Mouse (Mus musculus) layer of hippocampus, postnatal 10 days (tissue): ENCODE results near the gene Hacd4. TPM values are rescaled to one million over a fixed set of nuclear protein-coding genes. Genes with fewer than 3 reads are reported as not detected.
A peak's percentile ranks its signal among the peaks of the same experiment; 100 is the strongest.

ENCODE experiments used
- DNase-seq, 2 experiments: peaks; one replicate each; pipeline ENCODE4 v3.0.0; 2021; ENCODE audit warnings: low spot score in 2 of 2
- long read RNA-seq: library from polyadenylated mRNA; stranded (forward); transcript quantifications from one replicate; pipeline ENCODE4 v2.0.0, GENCODE M21; 2023
- total RNA-seq, 2 experiments: library from RNA; stranded (reverse); gene quantifications; 2 replicates each; pipeline ENCODE4 v1.2.3; 2021

Gene Hacd4
- 1 to 10 TPM; 3.7 to 3.8 TPM for total RNA-seq
- long read RNA-seq, full-length matches to known transcripts: 2 of 3 reads
- long read RNA-seq, partial matches to known transcripts: 0 of 3 reads
- long read RNA-seq, other reads (novel, unspliced or antisense): 1 of 3 reads

DNA sequence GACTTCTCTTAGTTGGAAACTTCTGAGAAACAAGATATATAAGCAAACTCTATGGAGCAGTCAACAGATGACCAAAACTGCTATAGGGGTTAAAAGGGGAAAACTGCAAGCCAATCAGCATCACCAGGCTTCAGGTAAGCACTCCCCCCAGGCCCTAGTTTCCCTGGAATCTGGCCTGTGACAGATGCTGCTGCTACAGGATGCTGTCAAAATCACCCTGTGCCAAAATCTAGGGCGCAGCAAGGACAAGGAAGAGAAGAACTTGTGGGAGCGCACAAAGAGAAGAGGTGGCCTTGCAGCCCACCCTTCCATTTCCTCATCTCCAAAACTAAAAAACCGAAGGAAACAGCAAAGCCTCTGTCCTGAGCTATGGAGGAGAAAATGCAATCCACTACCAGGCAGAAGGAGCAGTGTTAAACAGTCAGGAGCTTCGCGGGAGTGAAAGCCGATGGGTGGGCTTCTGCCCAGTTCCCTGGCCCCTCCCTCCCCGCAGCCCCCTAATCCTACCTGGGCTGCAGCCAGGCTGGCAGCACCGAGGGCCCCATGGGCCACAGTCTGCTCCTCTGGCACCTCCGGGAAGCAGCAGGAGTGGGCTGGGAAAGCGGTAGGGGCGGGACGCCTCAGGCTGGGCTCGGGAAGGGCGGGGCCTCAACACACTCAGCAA is at the start of gene Hacd4:
TSS of gene Hacd4 (minus strand) at position 603 of the 664 bp plus-strand sequence.
- peak; percentile 38 to 55 for DNase-seq

DNA sequence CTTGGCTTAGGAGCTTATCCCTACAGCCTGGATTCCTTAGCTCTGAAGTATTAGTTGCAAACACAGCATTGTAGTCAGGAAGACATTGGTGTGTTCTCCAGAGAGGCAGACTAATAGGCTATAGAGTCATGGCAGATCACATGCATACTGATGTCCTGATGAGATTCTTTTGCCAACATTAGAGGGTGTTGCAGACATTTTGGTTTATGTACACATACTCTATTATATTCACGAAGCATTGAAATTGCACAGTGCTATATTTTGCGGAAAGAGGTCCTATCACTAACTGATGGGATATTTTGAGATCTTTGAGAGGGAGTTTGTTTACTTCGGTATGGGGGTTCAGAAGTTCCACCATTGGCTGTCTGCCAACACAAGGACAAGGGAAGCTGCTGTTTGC is 49.4 kb upstream of the Hacd4 start:
- DNase-seq: no peak

DNA sequence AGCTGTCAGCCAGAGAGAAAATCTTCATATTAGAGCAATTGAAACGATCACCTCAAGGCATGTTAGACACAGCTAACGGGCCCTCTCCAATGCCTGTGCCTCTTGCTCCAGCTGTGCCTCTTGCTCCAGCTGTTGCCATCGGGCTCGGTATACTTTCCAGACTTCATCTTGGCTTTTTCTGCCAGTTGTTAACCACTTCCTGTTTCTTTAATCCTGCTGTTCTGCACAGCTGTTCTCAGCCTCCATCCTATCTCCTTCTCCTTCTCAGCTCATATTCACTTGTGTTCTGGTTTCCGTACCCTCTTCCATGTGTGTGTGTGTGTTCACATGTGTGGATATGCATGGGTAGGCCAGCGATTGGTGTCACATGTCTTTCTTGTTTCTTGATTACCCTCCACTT is 41.4 kb upstream of the Hacd4 start:
- no peak for DNase-seq

DNA sequence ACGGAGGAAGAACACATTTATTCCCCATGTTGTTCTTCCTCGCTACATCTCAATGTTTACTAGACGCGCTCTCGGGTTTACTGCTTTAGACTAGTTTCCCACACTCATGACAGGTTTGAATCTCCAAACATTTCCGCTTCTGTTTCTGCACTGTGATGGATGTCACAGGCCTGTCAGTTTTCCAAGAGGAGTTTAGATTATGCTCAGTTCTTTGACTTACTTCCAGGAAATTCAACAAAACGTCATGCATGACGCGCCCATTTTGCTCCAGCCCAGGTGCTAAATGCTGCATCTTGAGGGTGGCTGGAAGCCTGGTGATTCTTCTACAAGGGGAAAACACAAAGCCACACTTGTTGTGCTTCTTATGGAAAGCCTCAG is 40.1 kb upstream of the Hacd4 start:
- DNase-seq: no peak

DNA sequence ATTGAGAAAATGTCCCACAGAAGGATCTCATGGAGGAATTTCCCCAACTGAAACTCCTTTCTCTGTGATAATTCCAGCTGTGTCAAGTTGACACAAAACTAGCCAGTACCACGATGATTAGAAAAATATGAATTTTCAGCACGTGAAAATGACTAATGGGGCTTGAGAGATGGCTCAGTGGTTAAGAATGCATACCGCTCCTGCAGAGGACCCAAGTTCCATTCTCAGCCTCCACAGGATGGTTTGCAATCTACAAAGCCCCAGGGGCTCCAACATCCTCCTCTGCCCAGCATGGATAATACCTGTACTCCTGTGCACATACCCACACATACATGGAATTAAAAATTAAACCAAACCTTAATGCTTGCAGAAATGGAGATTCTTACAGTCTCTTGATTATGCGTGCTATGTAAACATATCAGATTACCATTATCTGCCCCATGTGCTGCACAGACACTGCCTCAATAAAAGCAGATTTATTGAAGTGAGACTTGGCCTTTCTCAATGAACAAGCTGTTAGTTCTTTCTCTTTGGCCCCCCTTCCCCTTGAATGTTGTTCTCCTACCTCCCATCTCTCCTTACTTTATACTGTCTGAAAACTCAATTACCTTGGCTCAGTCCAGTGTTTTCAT is 39.6 kb upstream of the Hacd4 start:
- DNase-seq: no peak

DNA sequence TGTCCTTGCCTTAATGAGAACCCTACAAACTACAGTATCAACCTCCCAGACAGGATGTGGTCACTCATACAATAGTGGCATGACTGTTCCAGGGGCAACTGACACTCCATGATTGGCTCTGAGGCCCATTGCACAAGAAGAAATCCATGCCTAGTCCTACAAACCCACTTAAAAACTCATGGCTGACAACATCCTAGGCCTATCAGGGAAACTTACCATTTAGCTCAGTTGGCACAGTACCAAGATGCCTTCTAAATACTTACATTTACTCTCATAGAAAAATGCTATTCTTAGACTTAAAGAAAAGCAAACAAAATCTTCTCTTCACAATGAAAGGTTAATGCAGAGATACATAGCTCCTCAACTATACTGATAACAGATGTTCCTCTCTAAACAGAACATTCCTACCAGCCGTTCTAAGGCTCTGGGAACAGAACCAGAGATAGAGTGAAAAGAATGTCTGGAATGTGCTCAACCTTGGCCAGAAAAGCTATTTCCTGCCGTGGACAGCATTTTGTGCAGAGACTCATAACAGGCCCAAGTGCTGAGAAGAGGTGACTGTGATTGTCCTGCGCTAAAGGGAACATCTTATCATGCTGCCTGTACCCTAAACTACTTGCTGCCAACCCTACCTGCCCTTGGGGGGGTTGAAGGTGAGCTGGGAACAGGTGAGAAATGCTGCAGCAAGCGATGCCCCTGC is 37.9 kb upstream of the Hacd4 start:
- no peak for DNase-seq

DNA sequence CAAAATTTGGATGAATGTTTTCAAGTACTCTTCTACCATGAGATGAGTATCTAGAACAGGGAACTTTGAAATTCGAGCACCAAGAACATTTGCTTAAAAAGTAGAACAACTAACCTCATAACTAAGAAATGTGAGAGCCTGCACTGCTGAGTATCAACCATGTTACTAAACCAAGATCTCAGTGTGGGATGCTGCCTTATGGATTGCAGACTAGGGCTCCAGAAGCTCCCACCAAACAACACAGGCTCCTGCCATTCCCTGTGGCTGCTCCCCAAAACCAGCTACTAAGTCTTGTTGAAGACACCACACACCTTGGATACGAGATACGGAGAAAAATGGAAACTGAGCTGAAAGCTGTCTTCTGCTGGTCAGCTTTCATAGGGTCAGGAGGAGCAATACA is 37.4 kb upstream of the Hacd4 start:
- no peak for DNase-seq

DNA sequence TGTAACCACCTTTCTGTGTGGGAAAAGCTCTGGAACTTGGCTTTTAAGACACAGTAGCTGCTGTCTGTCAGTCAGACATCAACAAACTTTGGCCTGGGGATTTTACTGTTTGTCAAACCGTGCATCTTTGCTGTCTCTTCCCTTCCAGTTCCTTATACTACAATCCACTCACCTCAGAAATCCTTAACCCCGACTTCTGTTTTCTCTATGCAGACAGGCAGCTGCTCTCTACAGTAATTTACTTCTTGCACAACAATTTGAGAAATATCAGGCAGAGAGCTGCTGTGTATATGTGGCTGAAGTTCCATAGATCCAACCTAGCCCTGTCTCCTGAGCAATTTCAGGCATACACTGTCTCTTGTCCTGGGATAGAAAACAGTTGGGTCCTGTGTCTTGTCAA is 32.8 kb upstream of the Hacd4 start:
- no peak for DNase-seq

DNA sequence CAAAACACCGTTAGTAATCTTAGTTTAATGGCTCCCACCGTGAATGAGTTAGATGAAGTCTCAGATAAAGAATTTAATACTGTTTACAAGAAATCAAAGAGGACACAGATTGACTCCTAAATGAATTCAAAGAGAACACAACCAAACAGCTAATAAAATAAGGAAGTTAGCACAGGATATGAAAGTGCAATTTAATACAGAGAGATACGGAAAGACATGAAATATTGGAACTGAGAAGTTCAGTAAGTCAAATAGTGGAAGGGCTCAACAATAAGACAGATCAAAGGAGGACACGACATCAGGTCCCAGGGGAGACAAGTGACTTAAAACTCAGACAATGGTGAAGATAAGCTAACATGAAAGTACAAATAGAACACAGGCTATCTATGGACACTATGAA is 25.8 kb upstream of the Hacd4 start:
- no peak for DNase-seq

DNA sequence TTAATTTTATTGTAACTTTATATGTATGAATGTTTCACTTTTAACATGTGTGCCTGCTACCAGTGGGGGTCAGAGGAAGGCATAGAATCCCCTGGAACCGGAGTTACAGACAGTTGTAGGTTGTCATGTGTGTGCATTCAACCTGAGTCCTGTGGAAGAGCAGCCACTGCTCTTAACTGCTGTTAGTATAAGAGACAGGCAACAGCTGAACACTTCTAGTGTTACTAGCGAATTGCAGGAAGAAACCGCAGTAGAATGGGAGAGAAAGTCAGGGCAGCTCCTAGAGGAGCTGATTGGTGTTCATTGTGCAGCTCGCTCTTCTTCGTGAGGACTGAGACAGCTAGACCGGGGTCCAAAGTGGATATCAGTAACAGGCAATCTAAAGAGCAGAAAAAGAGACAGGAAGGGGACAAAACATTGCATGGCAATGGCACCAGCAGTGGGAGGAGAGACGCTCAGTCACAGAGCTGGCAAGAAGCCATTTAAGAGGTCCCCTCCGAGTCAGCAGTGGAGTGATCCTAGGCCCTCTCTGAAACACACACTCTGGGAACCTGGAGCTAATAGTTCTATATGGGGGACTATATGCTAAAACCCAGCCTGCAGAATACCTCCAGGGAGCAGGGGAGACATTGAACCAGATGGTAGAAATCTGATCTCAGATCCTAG is 24.4 kb upstream of the Hacd4 start:
- no peak for DNase-seq

DNA sequence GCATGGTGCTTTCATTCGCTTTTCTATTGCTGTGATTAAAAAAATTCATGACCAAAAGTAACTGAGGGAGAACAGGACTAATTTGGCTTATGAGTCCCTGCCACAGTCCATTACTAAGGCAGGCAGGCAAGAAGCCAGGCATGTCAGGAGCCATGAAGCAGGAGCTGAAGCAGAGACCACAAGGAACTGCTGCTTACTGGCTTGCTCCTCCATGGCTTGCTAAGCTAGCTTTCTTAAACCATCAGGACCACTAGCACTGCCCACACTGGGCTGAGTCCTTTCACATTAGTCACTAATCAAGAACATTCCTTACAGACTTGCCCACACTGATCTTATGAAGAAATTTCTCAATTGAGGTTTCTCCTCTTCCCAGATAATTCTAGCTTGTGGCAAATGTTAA is 23.8 kb upstream of the Hacd4 start:
- DNase-seq: no peak

DNA sequence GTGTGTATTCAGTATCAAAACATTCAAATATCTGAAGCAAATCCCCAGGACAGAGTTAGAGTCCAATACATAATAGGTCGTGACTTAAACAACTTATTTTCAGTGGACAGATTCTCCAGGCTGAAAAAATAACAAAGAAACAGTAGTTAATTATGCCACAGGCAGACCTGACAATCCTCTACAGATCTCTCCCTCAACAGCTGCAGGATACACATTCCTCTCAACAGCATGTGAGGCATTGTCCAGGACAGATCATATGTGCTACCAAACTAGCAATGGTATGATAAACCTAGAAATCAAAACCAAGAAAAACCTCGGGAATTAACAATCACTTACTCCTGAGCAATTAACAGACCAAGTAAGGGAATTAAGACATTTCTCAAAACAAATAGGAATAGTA is 22.6 kb upstream of the Hacd4 start:
- no peak for DNase-seq

DNA sequence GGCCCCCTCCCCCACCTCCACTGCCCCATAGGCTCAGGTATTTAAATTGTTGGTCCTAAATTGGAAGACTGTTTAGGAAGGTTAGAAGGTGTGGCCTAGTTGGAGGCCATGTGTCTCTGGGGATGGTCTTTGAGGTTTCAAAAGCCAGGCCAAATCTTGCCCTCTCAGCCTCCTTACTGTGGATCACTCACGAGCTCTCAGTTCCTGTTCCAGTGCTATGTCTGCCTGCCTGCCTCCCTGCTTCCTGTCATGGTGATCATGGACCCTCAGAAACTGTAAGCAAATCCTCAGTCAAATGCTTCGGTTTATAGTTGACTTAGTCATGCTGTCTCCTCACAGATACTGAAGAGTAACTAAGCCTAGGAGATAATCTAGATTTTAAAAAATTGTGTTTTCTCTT is 19.9 kb upstream of the Hacd4 start:
- no peak for DNase-seq

DNA sequence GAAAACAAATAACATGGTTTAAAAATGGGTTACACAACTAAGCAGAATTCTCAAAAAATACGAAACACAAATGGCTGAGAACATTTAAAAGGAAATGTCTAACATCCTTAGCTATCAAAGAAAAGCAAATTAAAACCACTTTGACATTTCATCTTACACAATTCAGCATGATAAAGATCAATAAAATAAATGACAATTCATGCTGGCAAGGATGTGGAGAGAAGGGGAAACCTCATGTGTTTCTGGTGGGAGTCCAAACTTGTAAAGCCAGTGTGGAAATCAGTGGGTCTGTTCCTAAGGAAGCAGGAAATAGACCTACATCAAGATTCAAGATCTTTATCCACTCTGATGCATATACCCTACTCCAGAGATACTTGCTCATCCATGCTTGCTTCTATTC is 19.4 kb upstream of the Hacd4 start:
- DNase-seq: no peak

DNA sequence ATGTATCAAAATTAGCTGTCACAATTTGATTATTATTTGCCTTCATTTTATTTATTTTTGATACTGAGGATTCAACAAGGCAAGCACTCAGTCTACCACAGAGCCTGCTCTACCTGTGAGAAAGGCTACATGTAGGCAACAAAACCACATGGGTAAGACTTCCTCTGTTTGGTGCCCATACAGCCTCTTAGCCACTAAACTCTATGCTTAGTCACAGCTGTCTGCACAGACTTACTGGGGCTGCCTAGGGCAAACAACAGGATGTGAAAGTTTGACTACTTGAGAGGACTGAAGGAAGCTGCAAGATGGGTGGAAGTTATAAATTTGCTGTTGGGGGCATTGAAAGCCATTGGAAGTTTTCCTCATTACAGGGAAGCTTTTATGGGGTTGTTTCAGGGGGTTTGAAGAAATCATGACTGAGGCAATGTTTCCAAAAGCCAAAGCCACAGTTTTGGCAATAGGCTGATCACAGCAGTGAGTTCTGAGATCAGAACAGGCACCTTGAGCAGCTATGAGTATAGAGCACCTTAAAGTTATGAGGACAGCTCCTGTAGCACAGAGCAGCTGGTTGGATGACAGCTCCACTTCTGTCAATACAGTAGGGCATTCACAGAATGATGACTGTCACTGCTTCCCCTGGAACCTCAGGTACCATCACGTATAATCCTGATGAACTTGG is 11.5 kb upstream of the Hacd4 start:
- DNase-seq: no peak

DNA sequence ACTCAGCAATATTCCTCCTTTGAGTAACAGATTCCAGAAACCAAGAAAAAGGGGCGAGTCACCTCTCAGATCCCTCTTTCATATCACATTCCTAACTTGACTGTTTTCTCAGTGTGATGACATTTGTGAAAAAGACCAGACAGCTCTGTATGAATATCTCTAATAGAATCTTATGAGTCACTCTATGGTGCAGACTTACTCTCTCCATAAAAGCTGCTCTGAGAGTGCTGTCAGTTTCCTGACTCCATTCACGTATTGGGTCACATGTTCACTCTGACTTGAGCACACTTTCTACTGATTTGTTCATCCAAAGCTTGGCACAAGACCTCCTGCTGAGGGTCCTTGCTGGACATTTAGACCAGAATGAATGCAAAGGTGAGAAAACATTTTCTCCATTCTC is 10.2 kb upstream of the Hacd4 start:
- no peak for DNase-seq

DNA sequence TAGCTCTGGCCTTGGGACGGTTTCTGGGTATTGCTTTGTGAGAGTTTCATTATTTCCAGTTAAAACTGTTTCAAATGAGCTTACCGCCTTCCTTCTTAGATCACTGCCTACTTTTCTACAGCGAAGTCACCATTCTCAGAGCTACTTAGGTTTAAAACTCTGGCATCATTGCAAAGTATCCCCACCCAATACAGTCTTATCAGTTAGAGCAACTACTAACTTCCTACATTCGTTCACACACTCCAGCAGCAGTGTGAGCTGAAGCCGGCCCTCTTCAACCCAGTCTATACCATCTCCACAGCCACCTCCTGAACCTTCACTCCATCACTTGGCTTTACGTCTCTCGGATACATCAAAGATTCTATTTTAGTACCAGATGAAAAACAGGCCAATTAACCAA is 2.1 kb upstream of the Hacd4 start:
- no peak for DNase-seq

DNA sequence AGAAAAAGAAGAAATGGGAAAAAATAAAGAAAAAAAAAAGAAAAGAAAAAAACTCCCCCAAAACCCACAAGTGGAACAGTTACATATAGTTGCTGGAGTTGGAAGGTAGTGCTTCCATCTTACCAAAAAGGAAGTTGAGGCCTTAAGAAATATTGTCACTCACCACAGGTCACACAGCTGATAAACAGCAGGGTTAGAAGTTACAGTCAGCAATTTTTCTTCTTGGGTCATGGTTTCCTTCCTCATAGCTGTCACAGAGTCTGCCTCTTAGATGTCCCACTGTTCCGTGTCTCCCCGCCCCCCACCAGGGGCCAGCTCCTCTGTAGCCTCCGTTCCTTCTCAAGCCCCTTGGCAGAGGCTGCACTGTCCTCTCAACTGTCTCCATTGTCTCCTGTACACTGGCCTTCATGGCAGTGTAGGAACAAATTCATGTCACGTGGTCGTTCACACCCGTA is 968 bp upstream of the Hacd4 start:
- DNase-seq: no peak

DNA sequence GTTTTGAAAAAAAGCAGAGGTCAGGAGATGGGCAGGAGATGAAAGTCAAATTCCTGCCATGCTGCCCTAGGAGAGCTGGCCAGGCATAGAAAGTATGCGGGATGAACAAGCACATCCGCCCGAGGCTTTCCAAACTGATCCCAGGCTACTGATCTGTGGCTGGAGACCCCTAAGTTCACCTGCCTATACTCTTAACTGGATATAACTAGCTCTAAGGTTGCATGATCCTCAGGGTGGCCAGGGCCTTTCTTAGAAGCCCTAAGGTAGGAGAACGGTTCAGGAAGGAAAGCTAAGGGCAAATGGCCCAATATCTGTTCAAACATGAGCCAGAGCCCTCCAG is 232 bp upstream of the Hacd4 start:
- no peak for DNase-seq

DNA sequence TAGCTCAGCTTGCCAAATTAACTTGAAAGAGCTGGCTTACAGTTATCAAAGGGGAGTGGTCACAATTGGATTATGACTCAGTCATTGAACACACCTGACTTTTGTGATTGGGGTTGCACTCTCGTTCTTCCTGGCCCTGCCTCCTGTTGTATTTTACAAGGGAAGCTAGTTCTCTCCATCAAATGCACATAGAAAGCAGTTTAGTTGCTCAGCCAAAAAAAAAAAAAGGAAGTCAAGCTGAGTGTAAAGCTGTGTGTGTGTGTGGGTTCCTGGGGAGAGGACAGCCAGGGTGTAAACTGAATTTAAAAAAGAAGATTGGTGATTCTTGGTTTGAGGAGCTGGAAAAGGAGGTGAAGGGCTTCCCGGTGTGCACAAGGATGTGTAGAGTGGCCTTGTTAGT is 811 bp downstream of the Hacd4 start:
- no peak for DNase-seq

DNA sequence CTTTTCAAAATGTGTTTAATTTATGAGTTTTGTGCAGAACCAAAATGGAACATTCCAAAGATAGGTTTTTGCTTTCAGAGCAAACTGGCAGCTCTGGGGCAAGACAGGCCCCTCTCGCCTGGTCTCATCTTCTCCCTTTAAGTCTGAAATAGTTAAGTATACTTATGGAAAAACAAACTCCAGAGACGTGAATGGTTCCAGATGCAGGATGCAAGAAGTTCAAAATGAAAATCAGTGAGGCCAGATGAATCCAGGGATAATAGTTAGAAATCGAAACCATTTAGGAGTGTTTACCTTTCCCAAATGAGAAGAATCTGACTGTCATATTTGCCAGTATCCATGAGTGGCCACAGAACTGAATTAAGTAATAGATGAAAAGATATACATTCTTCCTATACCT is 1.6 kb downstream of the Hacd4 start:
- DNase-seq: no peak
